Mouse (Mus musculus): ENCODE measurements around the gene Tacc2.

Gene Tacc2

GRCm38 (mm10) chr7:130617591-130617990 is 40.4 kb downstream of the Tacc2 start:
- DNase-seq (ENCODE audit: low spot score in 2 of 2) = no peak

GRCm38 (mm10) chr7:130621068-130621467 is 43.8 kb downstream of the Tacc2 start:
- no peak for DNase-seq (ENCODE audit: low spot score in 2 of 2)

GRCm38 (mm10) chr7:130621953-130622352 is 44.7 kb downstream of the Tacc2 start:
- no peak for DNase-seq (ENCODE audit: low spot score in 2 of 2)

GRCm38 (mm10) chr7:130622359-130622758 is 45.1 kb downstream of the Tacc2 start:
- no peak for DNase-seq (ENCODE audit: low spot score in 2 of 2)

- DNase-seq (ENCODE audit: low spot score in 2 of 2) = no peak
Observed at GRCm38 (mm10) chr7:130624299-130624698, 47.1 kb downstream of the Tacc2 start.

GRCm38 (mm10) chr7:130625361-130625760 is 48.1 kb downstream of the Tacc2 start:
- DNase-seq (ENCODE audit: low spot score in 2 of 2) = no peak

GRCm38 (mm10) chr7:130628601-130629000 is 51.4 kb downstream of the Tacc2 start:
- no peak for DNase-seq (ENCODE audit: low spot score in 2 of 2)

GRCm38 (mm10) chr7:130629999-130630398 is 52.8 kb downstream of the Tacc2 start:
- DNase-seq (ENCODE audit: low spot score in 2 of 2) = no peak

- no peak for DNase-seq (ENCODE audit: low spot score in 2 of 2)
Observed at GRCm38 (mm10) chr7:130630956-130631355, 53.7 kb downstream of the Tacc2 start.

- no peak for DNase-seq (ENCODE audit: low spot score in 2 of 2)
Observed at GRCm38 (mm10) chr7:130631553-130632378, 54.5 kb downstream of the Tacc2 start.

- no peak for DNase-seq (ENCODE audit: low spot score in 2 of 2)
Observed at GRCm38 (mm10) chr7:130632379-130632732, 55.1 kb downstream of the Tacc2 start.

GRCm38 (mm10) chr7:130634259-130634871 is 57.1 kb downstream of the Tacc2 start:
- no peak for DNase-seq (ENCODE audit: low spot score in 2 of 2)

GRCm38 (mm10) chr7:130635212-130635611 is 58.0 kb downstream of the Tacc2 start:
- no peak for DNase-seq (ENCODE audit: low spot score in 2 of 2)

GRCm38 (mm10) chr7:130636274-130636673 is 59.0 kb downstream of the Tacc2 start:
- no peak for DNase-seq (ENCODE audit: low spot score in 2 of 2)

GRCm38 (mm10) chr7:130636902-130637301 is 59.7 kb downstream of the Tacc2 start:
- DNase-seq (ENCODE audit: low spot score in 2 of 2) = no peak

- DNase-seq (ENCODE audit: low spot score in 2 of 2) = no peak
Observed at GRCm38 (mm10) chr7:130637811-130638210, 60.6 kb downstream of the Tacc2 start.

GRCm38 (mm10) chr7:130640681-130641080 is 63.4 kb downstream of the Tacc2 start:
- DNase-seq (ENCODE audit: low spot score in 2 of 2) = no peak

- no peak for DNase-seq (ENCODE audit: low spot score in 2 of 2)
Observed at GRCm38 (mm10) chr7:130645332-130645993, 68.2 kb downstream of the Tacc2 start.

GRCm38 (mm10) chr7:130645994-130646761 is 68.9 kb downstream of the Tacc2 start:
- DNase-seq (ENCODE audit: low spot score in 2 of 2) = no peak

- no peak for DNase-seq (ENCODE audit: low spot score in 2 of 2)
Observed at GRCm38 (mm10) chr7:130646762-130647139, 69.5 kb downstream of the Tacc2 start.

GRCm38 (mm10) chr7:130648061-130648460 is 70.8 kb downstream of the Tacc2 start:
- no peak for DNase-seq (ENCODE audit: low spot score in 2 of 2)

GRCm38 (mm10) chr7:130649257-130649656 is 72.0 kb downstream of the Tacc2 start:
- DNase-seq (ENCODE audit: low spot score in 2 of 2) = no peak

Measured in right cerebral cortex, adult 2 months (tissue).